Mouse (Mus musculus): ENCODE measurements around the gene Magi2. TPM values are rescaled to one million over a fixed set of nuclear protein-coding genes. Genes with fewer than 3 reads are reported as not detected.

The Magi2 gene
- total RNA-seq, 4 experiments from 2014 or later = 8.3 to 31.8 (median 16.5) TPM

DNA sequence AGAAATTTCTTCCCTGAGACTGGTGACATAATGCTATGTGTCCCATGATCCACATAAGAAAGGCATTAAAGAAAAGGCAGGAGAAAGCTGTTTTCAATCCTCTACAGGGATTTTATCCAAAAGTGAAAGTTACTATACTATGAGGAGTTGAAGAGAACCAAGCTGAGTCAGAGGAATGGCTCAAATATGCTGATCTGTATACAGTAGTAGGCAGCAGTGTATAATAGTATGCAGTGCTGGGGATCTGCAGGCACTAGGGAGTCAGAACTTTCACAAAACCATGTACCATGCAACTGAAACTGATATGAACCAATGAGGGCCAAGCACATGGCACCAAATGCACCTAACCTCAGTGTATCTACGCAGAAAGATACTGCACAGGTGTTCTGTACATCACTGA, 855.5 kb downstream of the Magi2 start:
- no peak for DNase-seq

DNA sequence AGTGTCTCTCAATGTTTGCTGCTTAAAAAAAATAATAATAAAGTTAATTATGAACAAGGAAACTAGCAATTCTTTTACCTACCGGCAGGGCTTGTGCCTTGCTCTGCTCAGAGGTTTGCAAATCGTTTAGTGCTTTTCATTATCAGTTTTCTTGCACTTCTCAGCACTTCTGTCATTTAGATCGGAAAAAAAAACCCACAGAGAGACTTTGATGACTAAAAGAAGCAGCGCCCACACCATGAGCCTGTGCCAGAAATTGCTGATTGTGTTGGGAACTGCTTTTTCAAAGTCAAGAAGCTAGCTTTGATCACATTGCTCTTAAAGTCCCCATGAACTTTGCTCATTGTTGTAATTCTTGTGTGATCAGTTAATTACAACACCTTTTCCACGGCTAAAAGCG, 860.2 kb downstream of the Magi2 start:
- DNase-seq = no peak

DNA sequence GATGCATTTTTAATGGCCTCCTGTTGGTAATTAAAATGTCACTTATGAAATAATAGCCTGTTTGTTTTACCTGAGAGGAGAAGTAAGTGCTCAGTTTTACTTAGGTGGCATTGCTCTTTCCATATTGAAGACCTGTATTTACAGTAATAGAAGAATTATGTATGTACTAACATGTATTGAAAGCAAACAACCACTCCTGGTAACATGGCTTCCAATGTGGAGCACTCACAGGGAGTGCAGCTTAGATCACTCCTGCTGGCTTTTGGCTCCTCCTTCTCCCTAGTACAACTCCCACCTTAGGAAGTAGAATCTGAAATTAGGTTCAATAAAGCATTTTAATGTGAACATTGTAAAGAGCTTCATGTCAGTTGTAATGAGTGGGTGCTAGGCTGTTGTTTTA, 877.0 kb downstream of the Magi2 start:
- DNase-seq = no peak

DNA sequence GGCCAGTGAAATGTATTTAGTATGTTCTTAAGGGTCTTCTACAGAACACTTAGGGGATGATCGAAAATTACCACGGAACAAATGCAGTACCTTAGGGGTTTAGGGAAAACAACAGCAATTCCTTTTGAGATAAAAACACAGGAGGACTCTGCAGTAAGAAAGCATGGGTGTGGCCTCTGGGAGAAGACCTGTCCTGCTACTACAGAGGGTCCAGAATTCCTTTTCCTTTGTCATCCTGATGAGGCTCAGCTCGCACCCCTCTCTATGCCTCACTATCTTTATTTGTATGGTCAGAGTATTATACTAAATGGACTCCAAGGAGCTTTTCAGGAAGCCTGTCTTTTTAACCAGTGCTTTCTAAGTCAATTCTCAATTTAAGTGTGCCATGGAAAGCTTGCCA, 877.7 kb downstream of the Magi2 start:
- DNase-seq = no peak

DNA sequence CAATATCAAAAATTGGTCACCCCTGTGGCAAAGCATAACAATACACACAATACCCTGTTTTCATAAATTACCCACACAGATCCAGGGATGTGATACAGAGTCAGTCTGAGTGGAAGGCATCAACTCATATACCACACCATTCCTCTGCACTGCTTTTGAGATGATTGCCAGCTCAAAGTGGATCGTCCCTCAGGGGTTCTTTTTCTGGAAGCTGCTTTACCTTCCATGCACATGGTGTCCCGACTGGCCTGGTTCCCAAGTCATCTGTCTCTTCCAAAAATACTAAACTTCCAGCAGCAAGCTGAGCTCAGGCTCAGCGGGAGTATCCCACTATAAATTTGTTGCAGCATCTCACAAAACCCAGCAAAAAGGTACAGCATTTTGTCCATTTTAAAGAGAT, 882.7 kb downstream of the Magi2 start:
- DNase-seq = no peak

DNA sequence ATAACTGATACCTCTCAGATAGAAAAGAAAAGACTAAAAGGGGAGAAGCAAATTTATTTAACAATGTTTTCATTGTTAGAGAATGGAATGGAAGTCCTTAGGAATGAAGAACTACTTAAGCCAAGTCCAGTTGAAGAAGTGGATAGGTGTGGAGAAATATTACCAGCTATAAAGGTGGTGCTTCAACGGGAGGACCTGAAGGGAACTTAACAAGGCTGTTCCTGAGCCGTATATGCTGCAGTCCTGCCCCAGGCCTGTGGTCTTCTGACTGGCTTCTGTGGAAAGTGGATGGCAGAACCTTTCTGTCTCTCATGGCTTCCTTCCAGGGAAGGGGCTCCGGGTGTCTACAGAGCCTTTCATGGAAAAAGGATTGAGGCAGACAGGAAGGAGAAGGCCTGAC, 890.3 kb downstream of the Magi2 start:
- DNase-seq = no peak

DNA sequence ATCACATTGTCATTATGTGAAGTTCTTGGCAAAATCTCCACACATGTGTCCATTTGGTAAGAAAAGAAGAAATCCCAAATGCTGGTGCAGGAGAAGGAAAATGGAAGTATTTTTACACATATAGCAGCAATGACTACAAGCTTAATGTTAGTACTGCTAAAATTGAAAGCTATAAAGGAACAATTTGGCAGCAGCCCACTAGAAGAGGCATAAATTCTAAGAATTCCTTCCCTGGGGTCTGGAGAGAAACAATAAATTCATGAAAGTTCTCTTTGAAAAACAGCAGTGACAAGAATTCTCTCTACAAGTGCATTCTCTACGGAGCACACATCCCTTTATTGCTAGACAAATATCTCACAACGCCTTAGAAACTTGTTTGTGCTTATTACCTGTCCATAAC, 913.4 kb downstream of the Magi2 start:
- DNase-seq = no peak

DNA sequence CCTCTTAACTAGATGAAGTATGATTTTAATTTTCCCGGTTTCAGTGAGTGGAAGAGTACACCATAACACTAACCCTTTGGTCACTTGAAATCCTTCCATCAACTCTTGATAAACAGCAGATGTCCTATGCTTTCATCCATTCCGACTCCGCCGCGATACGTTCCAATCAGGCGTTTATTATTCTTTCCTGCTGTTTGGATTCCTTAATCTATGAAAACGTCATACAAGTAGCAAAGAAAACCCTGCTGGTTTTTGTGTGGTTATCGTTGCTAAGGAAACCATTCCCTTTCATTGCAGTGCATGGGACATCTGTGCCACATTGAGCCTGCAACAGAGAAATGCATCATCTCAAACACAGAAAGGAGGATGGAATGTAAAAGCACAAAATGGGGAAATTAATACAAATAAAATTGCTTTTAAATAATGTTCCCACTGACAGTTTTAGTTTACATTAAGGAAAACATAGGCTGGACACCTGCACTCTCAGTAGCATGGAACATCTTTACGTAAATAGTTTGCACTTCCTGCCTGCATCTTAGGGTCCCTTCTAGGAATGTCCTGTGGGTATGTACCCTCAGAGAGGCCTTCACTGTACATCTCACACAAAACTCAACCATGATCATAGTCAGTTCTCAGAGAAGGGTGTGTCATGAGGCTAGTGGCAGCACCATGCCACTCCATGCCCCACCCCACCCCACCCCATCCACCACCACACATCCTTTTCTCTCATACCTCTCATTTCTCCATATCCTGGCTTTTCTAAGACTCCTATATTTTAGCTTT, 914.0 kb downstream of the Magi2 start:
- DNase-seq = no peak

DNA sequence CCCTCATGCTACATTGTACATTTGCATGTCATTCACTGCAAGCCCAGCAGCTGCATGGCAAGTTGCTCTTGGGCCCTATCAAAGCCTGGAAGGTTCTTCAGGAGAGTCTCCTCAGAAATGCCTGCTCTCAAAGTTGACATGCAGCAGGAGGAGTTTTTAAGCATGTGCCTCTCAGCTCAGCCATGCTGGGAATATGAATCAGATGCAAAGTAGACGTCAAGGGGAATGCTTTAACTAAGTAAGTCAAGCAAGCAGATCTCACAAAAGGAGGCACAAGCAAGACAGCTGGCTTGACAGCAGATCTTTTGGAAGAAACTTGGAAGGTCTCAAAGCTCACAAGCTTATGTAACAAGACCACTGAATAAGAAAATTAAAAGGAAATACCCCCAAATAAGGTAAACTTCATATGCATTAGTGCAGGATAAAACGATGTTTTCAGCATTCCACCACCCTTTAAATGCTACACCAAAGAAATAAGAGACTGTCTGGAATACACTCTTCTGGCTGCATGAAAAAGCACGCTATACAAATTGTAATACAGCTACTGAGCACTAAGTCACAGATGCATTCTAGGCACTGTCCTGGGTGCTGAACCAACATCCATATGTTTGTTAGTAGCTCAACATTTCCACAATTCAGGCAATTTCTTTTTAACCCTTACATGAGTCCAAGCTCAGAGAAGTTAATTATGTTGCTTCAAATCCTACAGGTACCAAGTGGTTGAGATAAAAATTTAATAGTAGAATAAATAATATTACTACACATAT, 926.7 kb downstream of the Magi2 start:
- no peak for DNase-seq

DNA sequence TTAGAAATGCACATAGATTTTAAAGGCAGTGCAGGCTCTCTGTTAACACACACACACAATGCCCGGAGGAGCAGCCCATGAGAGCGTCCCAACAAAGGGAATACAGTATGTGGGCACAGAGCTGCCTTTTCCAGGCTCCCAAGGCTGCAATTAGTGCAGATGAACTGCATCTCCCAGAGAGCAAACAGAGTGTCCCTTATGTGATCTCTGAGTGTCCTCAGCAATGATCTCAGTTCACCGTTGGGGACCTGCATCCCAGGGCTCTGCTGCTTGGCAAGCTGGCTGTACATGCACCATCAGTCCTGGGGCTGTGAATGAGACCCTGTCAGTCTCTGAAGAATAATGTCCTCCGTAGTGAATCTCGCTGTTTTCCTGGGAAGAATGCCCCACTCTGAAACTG, 969.9 kb downstream of the Magi2 start:
- no peak for DNase-seq

DNA sequence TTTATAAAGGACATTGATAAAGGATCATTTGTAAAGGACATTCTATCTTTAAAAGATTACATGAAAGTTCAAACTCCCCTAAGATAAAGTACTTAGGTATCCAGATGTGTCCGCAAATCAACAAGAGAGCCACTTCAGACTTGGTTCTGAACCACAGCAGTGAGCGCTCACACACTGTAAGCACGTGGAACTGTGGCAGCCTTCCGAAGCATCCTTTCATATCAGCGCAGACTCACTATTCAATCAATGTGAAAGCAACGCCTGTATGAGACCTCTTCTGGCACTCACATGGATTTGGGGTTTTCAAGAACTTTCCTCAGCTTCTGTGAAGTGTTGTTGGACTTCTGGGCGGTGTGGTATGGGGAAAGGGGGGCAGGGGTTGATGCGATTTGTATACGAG, 970.6 kb downstream of the Magi2 start:
- no peak for DNase-seq

DNA sequence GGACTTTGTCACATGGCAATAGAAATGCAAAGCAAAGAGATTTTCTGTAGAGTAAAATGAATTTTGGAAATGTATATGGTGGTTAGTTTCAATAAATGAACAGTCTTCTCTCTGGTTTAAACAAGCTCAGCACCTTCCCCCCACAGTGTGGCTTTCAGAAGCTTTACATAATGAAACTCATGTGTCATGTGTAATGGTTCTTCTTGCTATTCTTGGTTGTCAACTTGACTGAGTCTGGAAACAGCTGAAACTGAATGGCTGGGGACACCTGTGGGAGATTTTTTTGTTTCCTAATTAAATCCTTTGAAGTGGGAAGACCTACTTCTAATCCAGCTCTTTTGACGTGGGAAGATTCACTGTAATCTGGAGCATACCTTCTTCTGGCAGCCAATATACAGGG, 974.5 kb downstream of the Magi2 start:
- no peak for DNase-seq

DNA sequence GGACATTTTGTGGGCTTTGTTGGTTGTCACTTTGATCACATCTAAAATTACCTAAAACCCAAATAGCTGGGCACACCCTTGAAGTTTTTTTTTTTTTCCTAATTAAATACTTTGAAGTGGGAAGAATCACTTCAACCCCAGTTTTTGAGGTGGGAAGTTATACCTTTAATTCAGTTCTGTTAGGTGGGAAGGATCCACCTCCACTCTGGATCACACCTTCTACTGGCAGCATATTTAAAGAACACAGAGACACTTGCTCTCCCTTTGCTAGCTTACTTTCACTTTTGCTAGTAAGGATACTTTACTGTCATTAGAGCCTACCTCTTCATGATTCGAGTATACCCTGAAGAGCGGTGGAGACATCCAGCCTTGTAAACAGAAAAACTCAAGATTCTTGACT, 981.3 kb downstream of the Magi2 start:
- no peak for DNase-seq

DNA sequence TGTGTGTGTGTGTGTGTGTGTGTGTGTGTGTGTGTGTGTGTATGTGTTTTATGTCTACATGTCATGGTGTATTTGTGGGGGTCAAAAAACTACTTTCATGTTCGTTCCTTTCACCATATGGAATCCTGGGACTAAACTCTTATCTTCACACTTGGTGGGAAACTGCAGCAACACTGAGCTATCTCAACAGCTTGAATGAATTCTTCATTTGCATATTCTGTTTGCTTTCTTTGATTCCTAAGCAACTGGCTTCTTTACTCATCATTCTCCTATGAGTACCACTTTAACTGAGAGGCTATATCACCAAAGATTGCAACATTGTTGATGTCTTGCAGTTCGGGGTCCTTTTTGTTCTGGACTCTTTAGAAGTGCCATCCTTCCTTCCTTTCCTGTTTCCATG, 986.5 kb downstream of the Magi2 start:
- DNase-seq = no peak

DNA sequence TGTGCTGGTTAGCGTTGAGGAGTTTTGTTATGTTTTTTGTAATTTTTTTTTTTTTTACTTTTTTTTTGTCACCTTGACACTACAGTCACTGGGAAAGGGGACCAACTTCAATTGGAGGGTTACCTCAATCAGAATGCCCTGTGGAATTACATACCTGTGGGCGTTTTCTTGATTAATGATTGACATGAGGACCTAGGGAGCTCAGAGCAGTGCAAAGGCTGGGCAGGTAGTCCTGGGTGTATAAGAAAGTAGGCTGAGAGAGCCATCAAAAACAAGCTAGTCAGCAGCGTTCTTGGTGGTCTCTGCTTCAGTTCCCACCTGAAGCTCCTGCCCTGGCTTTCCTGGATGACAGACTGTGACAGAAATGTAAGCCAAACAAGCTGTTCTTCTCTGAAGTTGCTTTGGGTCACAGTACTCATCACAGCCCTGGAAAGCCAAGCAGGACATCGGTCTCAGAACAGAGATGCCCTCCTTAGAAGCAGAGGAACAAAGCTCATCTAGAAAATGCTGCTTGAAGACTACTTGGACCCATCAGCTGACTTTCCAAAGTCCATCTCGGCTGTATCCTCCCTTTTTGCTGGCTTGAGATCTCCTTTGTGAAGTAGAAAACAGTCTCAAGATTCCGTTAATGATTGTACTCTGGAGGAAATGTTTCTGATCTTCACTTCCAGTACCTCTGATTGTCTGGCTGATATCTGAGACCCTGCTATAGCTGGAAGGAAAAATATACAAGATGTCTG, 999.8 kb downstream of the Magi2 start:
- no peak for DNase-seq

DNA sequence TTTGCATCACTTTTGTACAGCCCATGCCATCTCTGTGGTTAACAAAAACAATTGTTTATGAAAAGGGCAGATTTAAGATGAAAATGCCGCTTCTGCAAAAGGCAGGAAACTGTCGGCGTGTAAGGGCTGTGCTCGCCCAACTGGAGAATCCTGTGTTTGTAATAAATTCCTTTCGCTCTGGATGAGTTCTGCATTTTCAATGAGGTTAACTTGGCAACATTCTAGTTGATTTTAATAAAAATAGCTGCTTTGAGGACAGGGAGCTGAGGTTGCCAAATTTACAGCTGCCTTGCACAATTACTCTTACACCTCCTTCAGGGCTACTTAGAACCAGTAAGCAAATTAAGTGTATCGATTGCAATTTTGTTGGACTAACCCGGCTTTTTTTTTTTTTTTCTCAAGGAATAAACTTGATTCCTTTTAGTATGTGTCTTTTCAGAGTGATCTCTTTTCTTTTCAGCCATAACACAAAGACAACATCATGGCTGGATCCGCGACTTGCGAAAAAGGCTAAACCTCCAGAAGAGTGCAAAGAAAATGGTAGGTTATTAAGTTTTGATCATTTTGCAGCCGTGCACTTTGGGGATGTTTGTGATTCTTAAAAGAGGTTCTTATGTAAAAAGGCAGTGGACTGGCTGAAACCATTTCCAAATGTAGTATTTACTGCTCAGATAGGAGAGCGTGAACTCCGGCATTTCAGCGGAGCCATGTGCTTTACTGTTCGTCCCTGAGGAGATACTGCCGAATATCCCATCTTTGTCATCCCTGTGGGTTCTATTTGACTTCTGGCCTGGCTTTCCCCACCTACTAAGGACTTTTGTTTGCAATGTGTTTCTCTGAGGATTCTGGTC, 1001.3 kb downstream of the Magi2 start:
- DNase-seq = no peak

DNA sequence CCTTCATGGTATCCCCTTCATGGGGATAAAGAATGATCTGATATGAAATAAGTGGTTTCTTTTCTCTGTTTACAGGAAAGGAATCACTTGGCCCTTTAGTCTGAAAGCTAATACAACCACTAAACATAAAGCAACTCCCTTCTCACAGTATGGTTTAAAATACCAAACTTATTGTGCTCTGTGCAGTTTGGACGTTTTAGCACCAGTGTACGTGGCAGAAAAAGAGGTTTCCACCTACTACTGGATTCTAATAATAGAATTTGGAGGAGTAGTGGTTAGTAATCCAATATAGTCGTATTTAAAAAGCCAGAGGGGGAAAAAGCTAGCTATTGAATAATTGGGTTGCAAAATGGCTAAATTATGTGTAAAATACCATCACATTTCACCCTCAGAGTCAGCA, 1005.1 kb downstream of the Magi2 start:
- DNase-seq = no peak

DNA sequence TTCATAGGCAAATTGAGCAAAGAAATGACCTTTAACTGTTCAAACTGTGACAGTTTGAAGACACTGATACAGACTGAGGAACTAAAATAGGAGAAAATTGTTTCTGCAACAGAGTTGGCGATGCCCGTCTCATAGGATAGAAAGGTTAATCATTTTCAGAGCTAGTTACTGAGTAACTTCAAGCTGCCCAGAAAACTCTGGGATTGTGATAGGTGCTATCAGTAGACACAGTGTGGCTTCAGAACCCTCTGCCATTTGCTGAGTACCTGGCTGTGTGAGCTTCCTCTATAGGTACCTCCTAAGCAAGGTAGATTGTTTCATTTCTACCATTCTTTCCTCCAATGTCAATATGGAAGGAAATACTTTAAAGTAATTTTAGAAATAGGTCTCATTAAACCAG, 1014.7 kb downstream of the Magi2 start:
- no peak for DNase-seq

DNA sequence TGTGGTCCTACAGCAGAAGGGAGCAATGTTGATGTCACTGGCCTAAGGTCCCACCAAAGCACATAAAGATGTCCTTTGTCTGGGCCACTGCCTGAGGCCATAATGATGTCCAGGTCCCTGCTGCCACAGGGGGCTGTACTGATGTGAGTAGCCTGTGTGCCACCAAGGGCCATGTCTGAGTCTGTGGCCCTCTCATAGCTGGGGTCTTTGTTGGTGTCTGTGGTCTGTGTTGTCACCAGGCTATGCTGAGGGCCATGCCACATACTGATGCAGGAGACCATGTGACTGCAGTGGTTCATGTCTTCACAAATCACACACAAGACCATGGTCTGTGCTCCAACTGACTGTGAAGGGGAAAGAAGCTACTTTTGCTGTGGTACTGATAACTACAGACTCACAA, 1015.7 kb downstream of the Magi2 start:
- DNase-seq = no peak

DNA sequence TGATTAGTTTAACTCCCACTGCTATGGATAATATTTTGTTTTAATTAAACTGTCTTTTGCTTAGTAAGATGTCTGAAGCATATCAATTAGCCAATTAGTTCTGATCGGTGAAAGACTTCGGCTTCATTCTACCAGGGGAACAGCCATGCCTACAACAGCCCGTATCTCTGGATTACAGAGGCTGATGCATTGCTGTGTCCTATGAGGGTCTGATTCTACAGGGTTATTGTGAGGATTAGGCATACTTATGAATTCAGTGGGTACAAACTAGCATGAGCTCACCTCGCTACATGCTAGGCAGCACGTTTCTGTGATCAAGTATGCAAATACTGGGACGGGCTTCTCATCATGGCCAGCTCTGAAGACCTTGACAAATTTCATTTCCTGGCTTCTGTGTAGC, 1022.5 kb downstream of the Magi2 start:
- DNase-seq = no peak

DNA sequence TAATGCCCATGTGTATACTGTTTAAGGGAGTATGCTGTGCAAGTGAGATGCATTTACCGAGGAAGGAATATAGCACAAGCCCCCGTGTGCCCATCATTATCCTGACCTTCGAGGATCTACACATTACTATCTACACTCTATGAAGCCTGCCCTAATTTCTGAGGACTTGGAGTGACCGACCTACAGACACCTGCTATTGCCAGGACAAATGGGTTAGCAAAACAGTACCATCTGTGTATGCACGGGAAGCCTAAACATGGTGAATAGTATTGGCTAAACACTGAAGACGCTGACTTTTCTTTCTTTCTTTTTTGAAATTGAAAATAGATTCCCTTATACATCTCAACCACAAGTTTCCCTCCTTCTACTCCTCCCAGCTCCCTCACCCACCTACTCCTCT, 1024.7 kb downstream of the Magi2 start:
- DNase-seq = no peak

DNA sequence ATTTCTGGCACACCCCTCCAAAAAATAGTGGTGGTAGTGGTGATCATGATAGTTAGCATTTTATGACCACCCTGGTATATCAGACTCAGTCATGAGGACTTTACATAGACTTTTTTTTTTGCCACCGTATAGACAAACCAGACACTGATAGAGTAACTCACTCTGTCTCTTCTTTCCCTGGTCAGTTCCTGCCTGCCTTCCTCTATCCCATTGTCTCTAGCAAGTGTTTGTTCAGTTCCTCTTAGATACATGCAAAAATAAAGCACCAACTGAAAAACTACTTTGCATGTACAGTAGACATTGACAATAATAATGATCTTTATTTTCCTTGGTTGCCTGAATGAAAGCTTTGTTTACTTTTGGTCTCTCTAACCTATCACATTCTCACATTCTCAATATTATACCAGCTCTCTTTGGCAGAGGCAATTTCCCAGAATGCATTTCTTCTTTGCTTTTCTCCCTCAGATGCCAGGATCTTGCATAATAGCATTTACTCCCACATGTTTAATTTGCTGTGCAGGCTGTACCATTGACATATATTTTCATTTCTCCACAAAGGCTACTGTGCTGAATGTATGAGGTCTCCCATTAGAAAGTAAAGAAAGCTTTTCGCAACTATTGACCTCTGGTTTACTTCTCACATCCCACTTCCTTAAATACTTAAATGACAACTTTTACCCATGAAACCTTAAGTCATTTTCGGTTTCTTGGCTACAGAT, 1029.5 kb downstream of the Magi2 start:
- no peak for DNase-seq

Measured in adrenal gland, adult 8-10 months (tissue).